Mouse (Mus musculus): ENCODE results near the gene Pla2g5.

- no peak for TF ChIP-seq POLR2A (IDR thresholded peaks at IDR 0.05; ENCODE audit: insufficient read depth, low read depth, low read length)
- no peak for TF ChIP-seq EP300 (IDR thresholded peaks at IDR 0.05; ENCODE audit: insufficient read depth, low read depth, low read length)
- TF ChIP-seq CTCF (IDR thresholded peaks at IDR 0.05), result no peak
These were observed 26.4 kb upstream of the Pla2g5 start for GRCm38 (mm10) chr4:138889635-138890034.
